Mouse (Mus musculus) NIH3T3 (cell line): Measurements from ENCODE around the gene Carhsp1.
A peak's percentile ranks its signal among the peaks of the same experiment; 100 is the strongest.

ENCODE experiments used
- DNase-seq: peaks from one replicate; pipeline ENCODE4 v3.0.0-alpha.2; 2012; ENCODE audit warnings: low read depth

The Carhsp1 gene

GRCm38 (mm10) chr16:8671551-8672349 is at the start of gene Carhsp1:
Carhsp1 (minus strand) TSS chr16:8672155.
- peak; percentile 97 for DNase-seq

GRCm38 (mm10) chr16:8720447-8720846 is 48.5 kb upstream of the Carhsp1 start:
- no peak for DNase-seq

- DNase-seq = peak; percentile 69
Observed at GRCm38 (mm10) chr16:8717744-8718143, 45.8 kb upstream of the Carhsp1 start.

- DNase-seq = no peak
Observed at GRCm38 (mm10) chr16:8716300-8716699, 44.3 kb upstream of the Carhsp1 start.

GRCm38 (mm10) chr16:8715513-8716080 is 43.6 kb upstream of the Carhsp1 start:
- peak; percentile 57 for DNase-seq

- no peak for DNase-seq
Observed at GRCm38 (mm10) chr16:8714851-8715250, 42.9 kb upstream of the Carhsp1 start.

GRCm38 (mm10) chr16:8711998-8712397 is 40.0 kb upstream of the Carhsp1 start:
- peak; percentile 23 for DNase-seq

- peak; percentile 33 for DNase-seq
Observed at GRCm38 (mm10) chr16:8700586-8700985, 28.6 kb upstream of the Carhsp1 start.

- no peak for DNase-seq
Observed at GRCm38 (mm10) chr16:8699556-8699955, 27.6 kb upstream of the Carhsp1 start.

- no peak for DNase-seq
Observed at GRCm38 (mm10) chr16:8691206-8691605, 19.3 kb upstream of the Carhsp1 start.

GRCm38 (mm10) chr16:8689979-8690656 is 18.2 kb upstream of the Carhsp1 start:
- DNase-seq = peak; percentile 52

GRCm38 (mm10) chr16:8687559-8688112 is 15.7 kb upstream of the Carhsp1 start:
- DNase-seq = no peak

GRCm38 (mm10) chr16:8686871-8687535 is 15.0 kb upstream of the Carhsp1 start:
- DNase-seq = no peak

- peak; percentile 86 for DNase-seq
Observed at GRCm38 (mm10) chr16:8686121-8686870, 14.3 kb upstream of the Carhsp1 start.

- no peak for DNase-seq
Observed at GRCm38 (mm10) chr16:8685087-8685486, 13.1 kb upstream of the Carhsp1 start.

- no peak for DNase-seq
Observed at GRCm38 (mm10) chr16:8680470-8680869, 8.5 kb upstream of the Carhsp1 start, which contains the start of gene Gm5767. Gm5767 (plus strand) TSS chr16:8680770.

- no peak for DNase-seq
Observed at GRCm38 (mm10) chr16:8679780-8680179, 7.8 kb upstream of the Carhsp1 start.

- no peak for DNase-seq
Observed at GRCm38 (mm10) chr16:8678676-8679075, 6.7 kb upstream of the Carhsp1 start.

GRCm38 (mm10) chr16:8678035-8678434 is 6.1 kb upstream of the Carhsp1 start:
- no peak for DNase-seq

GRCm38 (mm10) chr16:8676800-8677199 is 4.8 kb upstream of the Carhsp1 start:
- DNase-seq = peak; percentile 81

- DNase-seq = no peak
Observed at GRCm38 (mm10) chr16:8676228-8676627, 4.3 kb upstream of the Carhsp1 start.
